Mouse (Mus musculus) cerebellum, adult 2 months (tissue): ENCODE measurements around the gene Fam117b.

ENCODE experiments used
- CTCF ChIP-seq: fragments of 200-500 bp; IDR thresholded peaks from 2 replicates; pipeline ENCODE4 v1.5.1; 2011; ENCODE audit warnings: low read depth, mild to moderate bottlenecking, control low read depth, low read length, moderate library complexity, borderline replicate concordance; ENCODE audit not compliant: insufficient read depth
- POLR2A ChIP-seq: fragments of 200-500 bp; IDR thresholded peaks from 2 replicates; pipeline ENCODE4 v1.6.1; 2011; ENCODE audit warnings: low read length, control low read depth, borderline replicate concordance; ENCODE audit not compliant: insufficient read depth

GRCm38 (mm10) chr1:59914799-59915198, 2.0 kb downstream of the Fam117b start:
- TF ChIP-seq CTCF (no peak), POLR2A (no peak)
